Mouse (Mus musculus) ES-E14 (cell line): ENCODE results near the gene Ksr1. TPM values are rescaled to one million over a fixed set of nuclear protein-coding genes. Genes with fewer than 3 reads are reported as not detected.

Experiments used
- DNase-seq: peaks from one replicate; pipeline ENCODE4 v3.0.0-alpha.2; 2013; ENCODE audit warnings: low read depth, low spot score
- H3K27ac ChIP-seq: 2 replicates; pipeline ENCODE4 v1.5.1; 2012; ENCODE audit warnings: low read depth, mild to moderate bottlenecking, low read length, moderate library complexity, mixed read lengths; ENCODE audit not compliant: poor library complexity, insufficient read depth, severe bottlenecking
- H3K36me3 ChIP-seq: 2 replicates; pipeline ENCODE4 v1.6.1; 2012; ENCODE audit warnings: mild to moderate bottlenecking, low read length, moderate library complexity, mixed read lengths; ENCODE audit not compliant: control insufficient read depth, poor library complexity, insufficient read depth, severe bottlenecking
- H3K4me1 ChIP-seq, 2 experiments: fragments of 150-350 bp in 1 of 2; sonication (generic) in 1 of 2; 2 replicates each; pipeline ENCODE4 v1.6.1; 2012; ENCODE audit warnings: low read length in 2 of 2, mild to moderate bottlenecking in 1 of 2, mixed read lengths in 1 of 2; ENCODE audit not compliant: control insufficient read depth in 2 of 2, insufficient read depth in 2 of 2, poor library complexity in 1 of 2
- H3K4me3 ChIP-seq, 2 experiments: fragments of 150-350 bp in 1 of 2; sonication (generic) in 1 of 2; 2 replicates each; pipeline ENCODE4 v1.5.1; 2012; ENCODE audit warnings: low read length in 2 of 2, low read depth in 1 of 2, mild to moderate bottlenecking in 1 of 2, mixed read lengths in 1 of 2; ENCODE audit not compliant: insufficient read depth in 1 of 2, poor library complexity in 1 of 2, severe bottlenecking in 1 of 2
- H3K9ac ChIP-seq: 2 replicates; pipeline ENCODE4 v1.6.1; 2012; ENCODE audit warnings: low read depth, mild to moderate bottlenecking, low read length, mixed read lengths; ENCODE audit not compliant: poor library complexity, insufficient read depth, severe bottlenecking
- H3K9me3 ChIP-seq: fragments of 150-350 bp; sonication (generic); 2 replicates; pipeline ENCODE4 v1.6.1; 2012; ENCODE audit warnings: low read depth, mild to moderate bottlenecking, low read length; ENCODE audit not compliant: control insufficient read depth, insufficient read depth
- CHD2 ChIP-seq: IDR thresholded peaks from 2 replicates; pipeline ENCODE4 v1.6.1; 2014; ENCODE audit warnings: mild to moderate bottlenecking, low read depth, low read length, inconsistent platforms
- HCFC1 ChIP-seq: IDR thresholded peaks from 2 replicates; pipeline ENCODE4 v1.6.1; 2012; ENCODE audit warnings: low read length, inconsistent platforms, borderline replicate concordance; ENCODE audit not compliant: insufficient read depth
- MAFK ChIP-seq: IDR thresholded peaks from 2 replicates; pipeline ENCODE4 v1.6.1; 2014; ENCODE audit warnings: mild to moderate bottlenecking, low read depth, low read length, inconsistent platforms; ENCODE audit not compliant: insufficient read depth
- ZC3H11A ChIP-seq: IDR thresholded peaks from 2 replicates; pipeline ENCODE4 v1.6.1; 2012; ENCODE audit warnings: low read depth, mild to moderate bottlenecking, inconsistent platforms, low read length, borderline replicate concordance
- ZNF384 ChIP-seq: IDR thresholded peaks from 2 replicates; pipeline ENCODE4 v1.6.1; 2012; ENCODE audit warnings: low read depth, low read length, inconsistent platforms
- in situ Hi-C, 2 experiments: fragments of 600-800 bp; cut with MboI; formaldehyde crosslinking; loops; one replicate each; pipeline ENCODE4 v1.15.1; 2025; ENCODE audit warnings: low sequenced_read_pairs in 2 of 2, inconsistent platforms in 1 of 2; ENCODE audit not compliant: unreplicated experiment in 2 of 2
- total RNA-seq: library from RNA; depleted of rRNA; stranded (reverse); fragments of 300-350 nt; gene quantifications from 2 replicates; pipeline ENCODE4 v1.2.3, GENCODE M21; 2012

Gene Ksr1
- total RNA-seq, 1 experiment: 11.3 TPM

GRCm38 (mm10) chr11:78986311-78987002, 159.8 kb downstream of the Ksr1 start:
- no peak for DNase-seq
- TF ChIP-seq ZNF384 (no peak), CHD2 (no peak), MAFK (no peak), ZC3H11A (no peak), HCFC1 (no peak)
- in situ Hi-C loops: no loop called here
- Histone ChIP-seq H3K27ac (no peak overlapping the region), H3K4me3 (no peak overlapping the region), H3K9me3 (peaks cover 2% of the 10 kb centered on the region; the same call in 1 of the 2 replicates), H3K36me3 (no peaks in the 10 kb centered on the region), H3K4me1 (no peaks in the 10 kb centered on the region), H3K9ac (no peak overlapping the region)

DNA sequence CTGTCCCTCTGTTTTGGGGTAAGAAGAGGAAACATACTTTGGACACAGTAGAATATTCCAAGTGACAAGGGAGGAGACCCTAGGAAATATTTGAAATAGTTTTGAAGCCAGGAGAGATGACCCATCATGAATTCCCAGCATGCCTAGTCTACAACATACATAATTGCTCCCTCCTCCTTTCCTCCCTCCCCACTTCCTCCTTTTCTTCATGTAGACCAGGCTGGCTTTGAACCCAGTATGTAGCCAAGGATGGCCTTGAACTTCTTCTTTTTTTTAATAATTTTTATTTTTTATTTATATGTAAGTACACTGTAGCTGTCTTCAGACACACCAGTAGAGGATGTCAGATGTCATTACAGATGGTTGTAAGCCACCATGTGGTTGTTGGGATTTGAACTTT, 160.7 kb downstream of the Ksr1 start:
- Histone ChIP-seq H3K4me1 (peaks cover 0 to under 1% of the 10 kb centered on the region in 2 experiments; a peak in 1 of 4 replicates), H3K9me3 (peaks cover 2% of the 10 kb centered on the region; the same call in 1 of the 2 replicates), H3K9ac (no peak overlapping the region), H3K27ac (no peak overlapping the region), H3K4me3 (no peak overlapping the region), H3K36me3 (no peaks in the 10 kb centered on the region)
- TF ChIP-seq MAFK (no peak), ZC3H11A (no peak), HCFC1 (no peak), ZNF384 (no peak), CHD2 (no peak)
- no peak for DNase-seq
- in situ Hi-C loops: no loop called here

- Histone ChIP-seq H3K4me1 (peaks cover 0 to 2% of the 10 kb centered on the region in 2 experiments; a peak in 1 of 4 replicates), H3K9ac (no peak within 1 kb of the TSS), H3K4me3 (no peak within 1 kb of the TSS), H3K9me3 (no peaks in the 10 kb centered on the region; the same call in 1 of the 2 replicates), H3K36me3 (no peaks in the 10 kb centered on the region), H3K27ac (no peak within 1 kb of the TSS)
- no peak for TF ChIP-seq ZNF384
- in situ Hi-C loops: no loop called here
- no peak for DNase-seq
Measured at GRCm38 (mm10) chr11:78984483-78985177, 161.6 kb downstream of the Ksr1 start, which contains the start of gene Lgals9. Gene Lgals9 (minus strand): TSS chr11:78984946.

- in situ Hi-C loops: no loop called here
- no peaks in the 10 kb centered on the region for H3K9me3 ChIP-seq
- TF ChIP-seq ZNF384 (no peak), ZC3H11A (no peak), HCFC1 (no peak), CHD2 (no peak), MAFK (no peak)
- H3K36me3 ChIP-seq: no peaks in the 10 kb centered on the region
- no peak overlapping the region for H3K9ac ChIP-seq
- H3K27ac ChIP-seq: no peak overlapping the region
- H3K4me3 ChIP-seq: no peak overlapping the region
- peaks cover 0 to 3% of the 10 kb centered on the region in 2 experiments; a peak in 1 of 4 replicates for H3K4me1 ChIP-seq
- DNase-seq: no peak
Measured at GRCm38 (mm10) chr11:78983539-78983938, 162.7 kb downstream of the Ksr1 start.
